Mouse (Mus musculus): ENCODE data around the gene Arhgap22.

Gene Arhgap22

GRCm38 (mm10) chr14:33330986-33331385 lies 117.2 kb downstream of the Arhgap22 start:
- no peak for DNase-seq (ENCODE audit: low spot score in 2 of 2)

DNA sequence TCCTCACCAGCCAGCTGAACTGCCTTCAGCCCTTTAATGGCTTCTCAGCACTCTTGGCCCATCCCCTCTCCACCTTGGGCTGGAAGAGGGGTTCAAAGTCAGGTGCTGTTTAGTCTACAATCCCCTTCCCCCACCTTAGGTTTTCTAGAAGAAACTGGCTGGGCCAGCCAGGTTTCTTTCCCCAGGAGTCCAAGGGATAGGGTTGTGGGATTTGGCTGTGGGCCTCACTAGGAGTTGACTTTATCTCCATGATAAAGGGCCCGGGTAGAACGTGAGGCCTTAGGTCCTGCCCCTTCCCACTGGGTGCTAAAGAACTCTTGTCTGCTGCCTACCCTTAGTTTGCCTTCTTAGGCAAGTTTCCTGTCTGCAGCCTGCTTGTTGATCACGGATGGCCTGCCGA lies 117.8 kb downstream of the Arhgap22 start:
- no peak for DNase-seq (ENCODE audit: low spot score in 2 of 2)

DNA sequence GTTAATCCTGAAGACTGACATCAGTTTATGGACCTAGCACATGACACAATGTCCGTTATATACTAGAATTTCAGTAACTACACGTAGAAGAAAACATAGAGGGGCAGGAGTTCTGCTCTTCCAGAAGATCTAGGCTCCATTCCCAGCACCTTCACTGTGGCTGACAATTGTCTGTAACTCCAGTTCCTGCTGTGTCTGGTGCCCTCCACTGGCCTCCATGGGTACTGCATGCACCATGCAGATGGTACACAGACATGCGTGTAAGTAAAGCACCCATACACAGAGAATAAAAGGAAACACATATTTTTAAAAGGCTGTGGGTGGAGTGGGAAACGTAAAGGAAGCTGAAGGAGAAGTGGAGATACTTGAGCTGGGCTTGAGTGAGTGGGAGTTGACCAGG lies 120.0 kb downstream of the Arhgap22 start:
- no peak for DNase-seq (ENCODE audit: low spot score in 2 of 2)

GRCm38 (mm10) chr14:33334402-33334801 lies 120.6 kb downstream of the Arhgap22 start:
- no peak for DNase-seq (ENCODE audit: low spot score in 2 of 2)

- no peak for DNase-seq (ENCODE audit: low spot score in 2 of 2)
Measured at GRCm38 (mm10) chr14:33335733-33336132, 121.9 kb downstream of the Arhgap22 start.

- no peak for DNase-seq (ENCODE audit: low spot score in 2 of 2)
Measured at GRCm38 (mm10) chr14:33338684-33339083, 124.9 kb downstream of the Arhgap22 start.

- DNase-seq (ENCODE audit: low spot score in 2 of 2) = no peak
Measured at GRCm38 (mm10) chr14:33343131-33343725, 129.4 kb downstream of the Arhgap22 start.

GRCm38 (mm10) chr14:33346546-33346945 lies 132.7 kb downstream of the Arhgap22 start:
- DNase-seq (ENCODE audit: low spot score in 2 of 2) = no peak

DNA sequence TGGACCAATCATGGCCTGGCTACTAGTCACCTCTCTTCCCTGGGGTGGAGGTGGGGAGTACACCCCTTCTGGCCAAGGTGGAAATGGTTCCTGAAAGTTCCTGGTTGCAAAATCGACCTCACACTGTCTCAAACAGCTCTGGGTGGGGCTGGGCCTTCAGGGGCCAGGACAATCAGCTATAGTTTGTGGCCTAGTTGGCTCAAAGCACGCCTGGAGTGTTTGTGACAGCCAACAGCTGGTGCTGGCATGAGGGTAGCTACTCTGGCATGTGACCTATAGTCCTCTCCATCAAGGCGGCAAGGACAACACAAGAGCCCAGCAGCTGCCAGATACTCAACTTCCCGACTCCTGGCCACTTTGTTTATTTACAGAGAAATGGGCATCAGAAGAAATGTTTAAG lies 133.9 kb downstream of the Arhgap22 start:
- DNase-seq (ENCODE audit: low spot score in 2 of 2) = no peak

DNA sequence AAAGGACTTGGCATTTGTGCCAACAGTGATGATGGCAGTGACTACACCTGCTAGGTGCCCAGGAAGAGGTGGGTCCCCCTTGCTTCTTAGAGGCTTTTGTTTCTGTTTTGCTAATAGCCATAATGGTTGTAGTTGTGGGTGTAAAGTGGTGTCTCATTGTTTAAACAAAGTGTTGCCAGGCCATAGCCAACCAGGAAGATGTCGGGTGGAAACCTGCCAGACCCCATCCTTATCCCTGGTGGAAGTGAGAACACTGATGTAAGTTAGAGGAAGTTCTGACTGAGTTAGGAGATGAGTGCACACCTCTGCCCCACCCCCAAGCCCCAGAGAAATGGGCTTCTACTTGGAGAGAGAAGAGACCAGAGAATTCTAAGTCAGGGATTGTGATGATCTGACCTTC lies 134.3 kb downstream of the Arhgap22 start:
- no peak for DNase-seq (ENCODE audit: low spot score in 2 of 2)

GRCm38 (mm10) chr14:33351019-33351418 lies 137.2 kb downstream of the Arhgap22 start:
- peak; percentile 48 to 61 for DNase-seq (ENCODE audit: low spot score in 2 of 2)

GRCm38 (mm10) chr14:33351984-33352722 lies 138.3 kb downstream of the Arhgap22 start:
- DNase-seq (ENCODE audit: low spot score in 2 of 2) = peak in 1 of 2 experiments; percentile 47

DNA sequence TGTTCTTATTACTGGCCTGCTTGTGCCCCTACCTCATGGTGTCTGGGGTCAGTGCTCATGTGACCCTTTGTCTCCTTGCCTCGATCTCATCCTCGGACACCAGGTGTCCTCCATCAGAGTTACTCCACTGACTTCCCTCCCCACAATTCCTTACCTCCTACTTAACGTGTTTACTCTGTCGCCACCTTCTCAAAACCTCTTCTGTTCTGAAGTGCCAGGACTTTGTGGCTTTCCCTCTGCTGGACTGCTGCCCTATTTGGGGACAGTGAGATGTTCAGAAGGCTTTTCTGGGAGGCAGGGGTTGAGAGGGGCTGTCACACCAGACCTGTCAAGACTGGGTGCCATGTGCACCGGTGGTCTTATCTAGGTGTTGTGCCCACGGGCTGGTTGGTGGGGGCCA lies 139.1 kb downstream of the Arhgap22 start:
- DNase-seq (ENCODE audit: low spot score in 2 of 2) = no peak

GRCm38 (mm10) chr14:33355276-33355675 lies 141.4 kb downstream of the Arhgap22 start:
- DNase-seq (ENCODE audit: low spot score in 2 of 2) = no peak

DNA sequence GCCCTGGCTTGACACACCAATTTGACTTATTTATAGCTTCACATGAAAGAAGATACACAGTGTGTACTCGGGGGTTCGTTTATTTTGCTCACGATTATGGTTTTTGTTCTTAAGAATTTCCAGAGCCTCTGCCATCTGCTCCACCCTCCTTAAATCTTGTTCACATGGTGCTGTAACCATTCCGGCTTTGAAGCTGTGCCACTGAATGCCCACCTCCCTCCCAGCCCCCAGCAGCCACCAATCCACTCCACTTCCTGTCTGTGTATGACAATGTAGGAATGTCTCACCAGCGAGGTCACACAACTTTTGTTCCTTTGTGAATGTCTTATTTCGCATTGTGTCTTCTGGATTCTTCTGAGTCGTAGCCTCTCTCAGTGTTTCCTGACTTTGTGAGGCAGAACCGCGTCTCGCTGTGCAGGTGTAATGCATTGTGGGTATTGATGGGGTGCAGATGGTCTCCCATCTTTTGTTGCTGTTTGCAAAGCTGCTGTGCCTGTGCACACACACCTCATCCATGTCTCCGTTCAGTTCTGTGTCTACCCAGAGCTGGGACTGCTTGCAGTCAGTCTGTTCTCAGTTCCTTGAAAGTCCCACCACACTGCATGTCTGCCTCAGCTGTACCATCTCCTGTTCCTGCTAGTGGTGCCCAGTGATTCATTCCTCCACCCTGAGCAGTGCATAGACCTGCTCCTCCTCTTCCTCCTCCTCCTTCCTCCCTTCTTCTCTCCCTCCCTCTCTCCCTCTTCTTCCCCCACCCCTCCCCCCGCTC lies 144.0 kb downstream of the Arhgap22 start:
- no peak for DNase-seq (ENCODE audit: low spot score in 2 of 2)

DNA sequence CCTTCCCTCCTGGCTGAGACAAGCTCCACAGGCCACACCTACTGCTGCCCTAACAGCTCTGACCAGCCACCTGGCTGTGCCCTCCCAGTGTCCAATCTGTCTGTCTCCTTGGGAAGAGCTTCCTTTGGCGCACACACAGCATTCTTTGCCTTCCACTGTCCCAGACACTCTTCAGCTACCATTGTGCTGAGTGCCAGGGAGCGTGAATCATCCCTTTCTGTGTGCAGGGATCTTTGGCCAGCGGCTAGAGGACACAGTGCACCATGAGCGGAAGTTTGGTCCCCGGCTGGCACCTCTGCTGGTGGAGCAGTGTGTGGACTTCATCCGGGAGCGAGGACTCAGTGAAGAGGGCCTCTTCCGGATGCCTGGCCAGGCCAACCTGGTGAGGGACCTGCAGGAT lies 145.1 kb downstream of the Arhgap22 start:
- no peak for DNase-seq (ENCODE audit: low spot score in 2 of 2)

DNA sequence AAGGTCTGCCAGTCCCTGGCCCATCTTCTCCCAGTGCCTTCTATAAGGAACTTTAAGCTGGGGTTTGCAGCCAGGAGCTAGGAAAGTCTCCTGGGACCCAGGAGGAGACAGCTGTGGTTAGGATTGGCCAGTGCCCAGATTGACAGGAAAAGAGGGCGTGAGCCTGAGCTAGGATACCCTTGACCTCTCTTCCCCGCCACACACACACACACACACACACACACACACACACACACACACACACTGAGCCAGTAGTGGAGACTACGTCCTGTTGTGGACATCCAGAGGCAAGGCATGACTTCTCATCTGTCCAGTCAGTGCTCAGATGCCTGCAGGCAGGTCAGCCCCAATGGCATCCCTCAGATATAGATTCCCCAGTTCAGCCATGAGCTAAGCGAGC lies 147.7 kb downstream of the Arhgap22 start:
- DNase-seq (ENCODE audit: low spot score in 2 of 2) = no peak

GRCm38 (mm10) chr14:33362122-33362521 lies 148.3 kb downstream of the Arhgap22 start:
- DNase-seq (ENCODE audit: low spot score in 2 of 2) = no peak

DNA sequence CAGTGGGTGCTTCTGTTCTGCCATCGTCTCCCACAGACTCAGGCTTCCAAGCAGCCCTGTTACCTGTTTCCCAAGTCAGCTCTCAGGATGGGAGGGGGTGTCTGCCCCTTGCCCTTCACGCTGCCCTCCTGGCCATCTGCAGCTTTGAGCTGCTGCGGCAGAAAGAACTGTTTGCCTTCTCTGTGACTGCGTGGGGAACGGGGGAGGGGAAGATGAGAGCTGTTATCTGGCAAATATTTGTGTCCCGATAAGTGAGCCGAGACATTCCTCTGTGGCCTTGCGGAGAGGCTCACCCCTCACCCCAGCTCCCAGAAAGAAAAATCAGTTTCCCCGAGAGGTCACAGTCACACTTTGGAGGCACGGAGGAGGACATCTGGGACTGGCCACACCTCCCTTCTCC lies 149.0 kb downstream of the Arhgap22 start:
- DNase-seq (ENCODE audit: low spot score in 2 of 2) = no peak

- no peak for DNase-seq (ENCODE audit: low spot score in 2 of 2)
Measured at GRCm38 (mm10) chr14:33363611-33364010, 149.8 kb downstream of the Arhgap22 start.

DNA sequence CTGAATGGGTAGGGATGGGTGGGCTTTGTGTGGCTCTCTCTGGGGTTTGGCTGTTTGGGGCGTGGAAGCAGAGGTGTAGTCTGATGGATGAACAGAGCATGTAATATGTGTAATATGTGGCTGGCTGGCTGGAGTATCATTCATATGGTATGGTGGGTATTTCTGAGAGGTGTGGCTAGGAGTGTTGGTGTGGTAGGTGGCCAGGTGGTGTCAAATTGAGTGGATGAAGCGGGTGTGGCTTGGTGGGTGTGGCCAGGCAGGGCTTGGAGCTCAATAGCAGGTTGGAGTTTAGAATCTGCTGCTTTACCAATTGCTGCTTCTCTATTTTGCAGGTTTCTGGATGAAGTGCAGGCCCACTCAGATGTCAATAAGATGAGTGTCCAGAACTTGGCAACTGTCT lies 150.2 kb downstream of the Arhgap22 start:
- no peak for DNase-seq (ENCODE audit: low spot score in 2 of 2)

DNA sequence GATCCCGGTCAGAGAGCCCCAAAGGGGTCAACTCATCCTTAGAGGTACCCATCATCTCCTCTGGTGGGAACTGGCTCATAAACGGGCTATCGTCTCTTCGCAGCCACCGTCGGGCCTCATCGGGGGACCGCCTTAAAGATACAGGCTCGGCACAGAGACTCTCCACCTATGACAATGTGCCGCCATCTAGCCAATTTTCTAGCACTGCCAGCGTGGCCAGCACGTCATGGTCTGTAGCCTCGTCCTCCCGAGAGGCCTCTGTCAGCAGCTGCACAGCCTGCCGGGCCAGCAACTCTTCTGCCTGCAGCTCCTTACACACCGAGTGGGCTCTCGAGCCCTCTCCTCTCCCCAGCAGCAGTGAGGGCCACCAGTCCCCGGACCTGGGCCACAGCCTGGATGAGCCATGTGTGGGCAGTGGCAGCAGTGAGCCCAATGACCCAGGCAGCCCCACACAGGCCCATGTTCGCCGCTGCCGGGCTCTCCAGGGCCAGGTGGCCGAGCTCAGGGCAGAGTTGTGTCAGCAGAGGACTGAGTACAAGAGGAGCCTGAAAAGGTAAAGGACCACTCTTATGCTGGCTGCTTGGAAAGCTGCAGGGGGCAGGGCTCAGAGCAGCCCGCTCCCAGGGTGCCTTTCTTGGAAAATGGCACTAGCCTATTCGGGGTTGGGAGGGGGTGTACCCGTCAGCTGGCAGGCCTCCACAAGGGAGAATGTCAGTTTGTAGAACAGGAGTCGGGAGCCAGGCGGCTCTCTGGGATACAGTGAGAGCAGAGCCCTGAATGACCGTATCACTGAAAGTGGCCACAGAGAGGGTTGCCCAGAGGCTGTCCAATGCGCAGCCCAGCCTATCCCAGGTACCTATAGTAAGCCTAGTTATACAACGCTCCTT lies 153.3 kb downstream of the Arhgap22 start:
- no peak for DNase-seq (ENCODE audit: low spot score in 2 of 2)

All from urinary bladder, postnatal 36 days (tissue).